Mouse (Mus musculus): Measurements from ENCODE around the gene Insig2.

Insig2 gene

GRCm38 (mm10) chr1:121333986-121334703 is 1.8 kb upstream of the Insig2 start:
- 0 out of 2 replicates have a peak, but pooled peaks have one; percentile 25 for TF ChIP-seq GATA4 (IDR thresholded peaks at IDR 0.05; ENCODE audit: insufficient replicate concordance, low read length)

GRCm38 (mm10) chr1:121330621-121331020 is 1.8 kb downstream of the Insig2 start:
- TF ChIP-seq GATA4 (IDR thresholded peaks at IDR 0.05; ENCODE audit: insufficient replicate concordance, low read length): no peak

- no peak for TF ChIP-seq GATA4 (IDR thresholded peaks at IDR 0.05; ENCODE audit: insufficient replicate concordance, low read length)
These were observed 3.0 kb downstream of the Insig2 start for GRCm38 (mm10) chr1:121329391-121329790.

- no peak for TF ChIP-seq GATA4 (IDR thresholded peaks at IDR 0.05; ENCODE audit: insufficient replicate concordance, low read length)
These were observed 4.2 kb downstream of the Insig2 start for GRCm38 (mm10) chr1:121328193-121328555.

- TF ChIP-seq GATA4 (IDR thresholded peaks at IDR 0.05; ENCODE audit: insufficient replicate concordance, low read length): no peak; the same call in 1 of the 2 replicates
These were observed 4.8 kb downstream of the Insig2 start for GRCm38 (mm10) chr1:121327344-121328192.

DNA sequence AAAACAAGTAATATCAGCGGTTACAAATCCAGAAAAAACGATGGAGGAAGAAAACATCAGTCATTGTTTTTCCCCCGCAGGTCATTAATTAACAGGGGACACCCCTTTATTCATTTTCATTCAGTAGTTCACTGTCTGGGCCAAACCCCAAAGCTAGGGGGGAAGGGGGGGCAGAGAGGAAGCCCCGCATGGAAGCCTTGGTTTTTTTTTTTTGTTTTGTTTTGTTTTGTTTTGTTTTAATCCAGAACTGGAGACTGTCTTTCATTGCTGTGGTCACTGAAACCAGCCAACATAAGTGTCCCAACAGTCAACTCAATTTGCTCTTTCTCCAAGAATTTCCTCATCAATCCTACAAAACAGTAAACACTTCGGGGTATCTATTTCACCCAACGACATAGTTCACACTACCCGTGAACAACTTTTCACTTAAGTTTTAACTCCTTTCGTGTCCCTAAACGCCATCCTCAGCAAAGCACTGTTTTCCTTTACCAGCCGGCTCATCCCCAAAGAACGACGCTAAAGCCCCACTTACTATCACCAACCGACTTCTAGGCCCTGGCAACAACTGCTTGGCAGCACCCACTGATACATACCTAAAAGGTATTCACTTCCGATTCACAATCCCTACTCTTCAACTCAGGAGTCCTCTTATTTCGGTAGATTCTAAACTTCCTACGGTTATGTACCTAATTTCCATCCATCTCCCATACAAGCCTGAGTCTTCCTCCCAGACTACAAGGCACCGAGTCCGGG is 5.6 kb downstream of the Insig2 start:
- TF ChIP-seq GATA4 (IDR thresholded peaks at IDR 0.05; ENCODE audit: insufficient replicate concordance, low read length): no peak

GRCm38 (mm10) chr1:121323501-121323900 is 8.9 kb downstream of the Insig2 start:
- TF ChIP-seq GATA4 (IDR thresholded peaks at IDR 0.05; ENCODE audit: insufficient replicate concordance, low read length): no peak

DNA sequence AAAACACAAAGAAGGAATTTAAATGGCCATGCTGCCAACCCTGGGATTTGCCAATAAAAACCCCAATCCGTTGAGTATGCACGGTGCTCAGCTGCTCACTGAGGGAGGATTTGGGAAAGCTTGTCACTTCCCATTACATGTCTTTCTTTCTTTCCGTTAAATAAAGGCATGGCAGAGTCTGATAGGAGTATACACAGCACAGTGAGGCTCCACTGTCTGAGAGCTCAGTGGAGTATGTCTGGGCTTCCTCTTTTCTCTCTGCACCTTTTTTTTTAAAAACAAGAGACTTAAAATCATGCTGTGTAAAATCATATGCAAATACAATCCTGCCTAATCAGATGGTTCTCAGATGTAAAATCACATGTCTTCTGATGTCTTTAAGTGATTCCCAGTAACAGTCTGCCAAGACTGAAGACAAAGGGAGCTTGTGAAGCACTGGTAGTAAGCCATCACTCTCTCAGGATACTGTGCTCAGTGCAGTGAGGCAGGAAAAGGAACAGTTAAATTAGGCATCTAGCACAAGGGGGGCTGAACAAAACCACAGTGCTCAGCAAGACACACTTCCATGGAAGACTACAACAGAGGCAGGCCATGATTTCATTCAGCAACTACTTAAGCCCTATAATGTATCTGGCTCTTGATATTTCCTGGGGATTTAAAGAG is 17.5 kb downstream of the Insig2 start:
- no peak for TF ChIP-seq GATA4 (IDR thresholded peaks at IDR 0.05; ENCODE audit: insufficient replicate concordance, low read length)

DNA sequence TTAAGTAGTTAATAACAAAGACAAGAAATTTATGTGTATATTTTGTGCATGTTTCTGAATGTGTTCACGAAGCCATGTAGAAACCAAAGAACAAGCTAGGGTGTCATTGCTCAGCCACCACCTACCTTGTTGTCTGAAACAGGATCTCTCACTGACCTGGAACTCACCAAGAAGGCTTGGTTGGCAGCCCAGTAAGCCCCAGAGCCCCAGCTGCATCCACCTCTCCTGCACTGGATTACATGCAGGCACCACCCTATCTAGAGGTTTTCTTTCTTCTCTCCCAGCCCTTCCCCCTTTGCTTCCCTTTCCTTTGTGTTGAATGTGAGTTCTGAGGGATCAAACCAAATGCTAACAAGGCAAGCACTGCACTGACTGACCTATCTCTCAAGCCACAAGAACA is 19.2 kb downstream of the Insig2 start:
- TF ChIP-seq GATA4 (IDR thresholded peaks at IDR 0.05; ENCODE audit: insufficient replicate concordance, low read length): no peak

DNA sequence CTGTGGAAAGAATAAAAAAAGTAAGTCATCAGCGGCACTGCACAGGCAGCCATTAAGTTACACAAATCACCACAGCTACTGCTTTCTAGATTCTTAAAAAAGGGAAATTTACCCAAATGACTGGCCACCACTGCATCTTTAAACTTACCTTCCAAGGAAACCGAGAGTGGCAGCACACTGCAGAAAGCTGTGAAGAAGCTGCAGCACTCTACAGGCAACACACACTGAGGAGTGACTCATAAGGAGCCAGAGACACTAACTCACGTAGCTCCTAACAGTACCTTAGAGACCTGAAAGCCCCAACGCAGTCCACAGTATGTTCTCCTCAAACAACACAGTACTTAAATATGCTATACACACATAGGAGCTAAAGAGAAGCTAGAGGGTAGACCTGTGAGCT is 20.1 kb downstream of the Insig2 start:
- no peak for TF ChIP-seq GATA4 (IDR thresholded peaks at IDR 0.05; ENCODE audit: insufficient replicate concordance, low read length)

GRCm38 (mm10) chr1:121296717-121297255 is 35.6 kb downstream of the Insig2 start:
- no peak for TF ChIP-seq GATA4 (IDR thresholded peaks at IDR 0.05; ENCODE audit: insufficient replicate concordance, low read length)

DNA sequence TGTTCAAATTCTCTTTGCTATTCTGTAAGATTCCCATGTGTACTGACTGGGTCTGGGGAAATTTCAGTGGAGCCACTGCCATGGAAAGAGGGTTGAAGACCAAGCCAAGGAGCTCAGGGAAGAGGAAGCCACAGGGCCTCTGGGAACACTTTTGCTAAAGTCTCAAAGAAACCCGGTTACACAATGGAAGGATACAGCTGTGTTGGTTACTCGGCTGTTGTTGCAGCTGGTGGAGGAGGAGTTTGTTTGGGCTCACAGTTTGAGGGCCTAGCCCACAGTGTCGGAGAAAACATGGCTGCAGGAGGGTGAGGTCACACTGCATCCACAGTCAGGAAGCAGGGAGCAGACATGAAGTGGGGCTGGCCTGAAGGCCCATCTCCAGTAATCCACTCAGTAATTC is 38.8 kb downstream of the Insig2 start:
- no peak for TF ChIP-seq GATA4 (IDR thresholded peaks at IDR 0.05; ENCODE audit: insufficient replicate concordance, low read length)

DNA sequence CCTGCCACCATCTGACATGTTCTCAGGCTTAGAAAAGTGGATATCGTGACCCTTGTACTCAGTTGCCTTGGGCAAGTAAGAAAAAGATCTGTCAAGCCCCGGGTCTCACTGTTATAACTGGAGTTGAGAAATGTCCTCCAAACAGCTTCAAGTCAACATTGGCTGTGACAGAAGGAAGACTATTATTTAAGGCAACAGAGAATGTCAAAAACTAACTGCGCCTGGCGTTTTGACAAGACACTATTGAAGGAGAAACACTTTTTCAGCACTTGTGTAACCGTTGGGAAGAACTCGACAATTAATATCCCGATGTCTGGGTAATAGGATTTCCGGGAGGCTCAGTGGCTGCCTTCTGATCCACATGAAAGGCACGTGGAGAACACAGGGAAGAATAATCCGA is 41.5 kb downstream of the Insig2 start:
- TF ChIP-seq GATA4 (IDR thresholded peaks at IDR 0.05; ENCODE audit: insufficient replicate concordance, low read length): no peak

- TF ChIP-seq GATA4 (IDR thresholded peaks at IDR 0.05; ENCODE audit: insufficient replicate concordance, low read length): no peak
These were observed 42.0 kb downstream of the Insig2 start for GRCm38 (mm10) chr1:121290340-121290739.

GRCm38 (mm10) chr1:121284197-121284596 is 48.2 kb downstream of the Insig2 start:
- TF ChIP-seq GATA4 (IDR thresholded peaks at IDR 0.05; ENCODE audit: insufficient replicate concordance, low read length): no peak
